Mouse (Mus musculus): Measurements from ENCODE around the gene Kat5. TPM values are rescaled to one million over a fixed set of nuclear protein-coding genes. Genes with fewer than 3 reads are reported as not detected.

The Kat5 gene
- total RNA-seq, 2 experiments from 2014 or later: 80.4 to 105 TPM

- DNase-seq (ENCODE audit: low spot score in 2 of 2): no peak
- intact Hi-C loops (cut with DNase I): loop anchor here (5.0 kb wide), 1 partner anchor 69 kb away; the partner anchor contains the start of gene Ap5b1
Observed at GRCm38 (mm10) chr19:5636036-5636570, 26.1 kb upstream of the Kat5 start.

DNA sequence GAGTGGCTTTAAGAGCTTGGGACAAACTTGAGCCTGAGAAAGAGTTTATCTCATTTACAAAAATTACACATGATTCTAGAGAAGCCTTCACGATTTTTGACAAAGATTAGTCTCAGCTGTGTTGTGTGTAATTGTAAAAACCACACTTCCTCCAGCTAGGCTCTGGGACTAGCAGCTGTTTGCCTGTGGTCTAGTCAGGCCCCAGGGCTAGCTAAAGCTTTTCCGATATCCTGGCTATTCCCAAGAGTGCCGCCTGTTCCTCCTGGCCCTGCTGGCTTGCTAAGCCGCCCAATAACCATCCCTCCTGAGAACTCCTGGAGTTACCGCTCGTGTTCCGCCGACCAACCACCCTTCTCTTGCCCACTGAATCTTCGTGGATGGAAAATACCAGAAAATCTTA is 22.1 kb upstream of the Kat5 start:
- intact Hi-C loops (cut with DNase I): no loop called here
- no peak for DNase-seq (ENCODE audit: low spot score in 2 of 2)

- no peak for DNase-seq (ENCODE audit: low spot score in 2 of 2)
- intact Hi-C loops (cut with DNase I): no loop called here
Observed at GRCm38 (mm10) chr19:5629907-5630306, 19.9 kb upstream of the Kat5 start.

DNA sequence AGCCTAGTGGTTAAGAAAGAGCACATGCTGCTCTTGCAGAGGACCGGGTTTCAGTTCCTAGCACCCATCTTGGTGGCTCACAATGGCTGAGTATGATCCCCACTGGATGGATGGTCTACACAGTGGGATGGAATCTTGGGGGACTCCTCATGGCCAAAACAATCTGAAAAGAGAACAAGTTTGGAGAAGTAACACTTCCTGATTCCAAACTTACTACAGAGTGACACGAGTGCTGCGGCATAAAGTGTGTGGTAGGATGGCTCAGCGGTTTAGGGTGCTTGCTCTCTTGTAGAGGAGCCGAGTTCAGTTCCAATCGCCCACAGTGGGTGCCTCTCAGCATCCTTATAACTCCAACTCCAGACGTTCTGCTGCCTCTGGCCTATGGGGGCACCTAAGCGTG is 15.3 kb upstream of the Kat5 start:
- DNase-seq (ENCODE audit: low spot score in 2 of 2): no peak
- intact Hi-C loops (cut with DNase I): no loop called here

DNA sequence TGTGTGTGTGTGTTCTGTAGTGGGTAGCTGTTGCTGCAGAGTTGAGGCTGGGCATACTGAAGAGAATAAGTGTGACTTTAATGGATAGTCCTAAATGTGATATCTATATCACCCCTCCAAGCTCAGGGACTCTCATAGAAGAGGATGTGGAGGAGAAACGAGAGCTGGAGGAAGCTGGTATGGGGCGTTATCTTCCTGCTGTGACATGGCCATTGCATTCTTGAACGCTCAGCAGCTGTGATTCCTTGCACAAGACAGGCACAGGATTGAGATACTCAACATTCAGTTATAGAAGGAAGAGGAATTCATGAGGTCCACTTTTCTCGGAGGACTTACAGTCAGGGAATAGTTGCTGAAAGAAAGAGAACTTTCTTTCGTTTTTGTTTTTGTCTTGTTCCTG is 11.8 kb upstream of the Kat5 start:
- intact Hi-C loops (cut with DNase I): loop anchor here (5.0 kb wide), 1 partner anchor 40 kb away; no protein-coding TSS in a partner anchor
- no peak for DNase-seq (ENCODE audit: low spot score in 2 of 2)

DNA sequence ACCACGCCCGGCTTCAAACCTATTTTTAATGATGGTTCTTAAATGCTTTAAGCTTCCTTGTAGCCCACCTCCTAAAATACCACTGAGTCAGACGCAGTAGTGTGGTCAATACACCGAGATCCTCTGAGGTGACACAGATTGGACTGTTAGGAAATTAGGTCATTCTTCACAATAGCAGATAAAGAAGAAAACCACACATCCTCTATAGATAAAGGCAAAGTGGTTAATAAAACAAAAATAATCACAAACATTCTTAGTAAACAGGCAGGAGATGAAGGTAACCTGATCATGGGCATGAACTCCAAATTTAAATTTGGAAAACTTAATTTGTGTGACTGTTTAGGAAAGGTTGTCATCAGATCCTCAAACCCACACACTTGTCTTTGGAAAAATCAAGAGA is 10.0 kb upstream of the Kat5 start:
- DNase-seq (ENCODE audit: low spot score in 2 of 2): no peak
- intact Hi-C loops (cut with DNase I): loop anchor here (5.0 kb wide), 1 partner anchor 38 kb away; no protein-coding TSS in a partner anchor

DNA sequence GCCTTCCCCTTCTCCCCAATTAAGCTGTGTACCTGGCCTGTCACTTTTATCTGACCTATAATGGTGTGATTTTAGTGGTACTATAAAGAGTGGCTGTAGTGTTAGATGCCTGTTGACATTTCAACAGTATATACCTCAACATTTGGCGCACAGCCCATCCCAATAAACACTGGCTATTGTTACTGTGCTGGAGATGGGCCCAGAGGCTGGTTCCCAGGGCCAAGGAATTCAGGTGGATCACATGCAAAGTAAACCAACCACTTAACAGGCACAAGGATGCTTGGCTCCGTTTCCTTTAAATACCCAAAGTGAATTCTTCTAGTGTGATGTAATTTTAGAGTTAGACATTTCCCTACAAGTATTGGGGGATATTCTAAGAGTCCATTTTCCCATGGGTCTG is 4.9 kb upstream of the Kat5 start:
- intact Hi-C loops (cut with DNase I): no loop called here
- DNase-seq (ENCODE audit: low spot score in 2 of 2): no peak

GRCm38 (mm10) chr19:5612762-5613411 is 2.9 kb upstream of the Kat5 start:
- intact Hi-C loops (cut with DNase I): no loop called here
- no peak for DNase-seq (ENCODE audit: low spot score in 2 of 2)

- intact Hi-C loops (cut with DNase I): loop anchor here (2.0 kb wide), 1 partner anchor 77 kb away; the partner anchor contains the start of genes Map3k11 and Pcnx3
- DNase-seq (ENCODE audit: low spot score in 2 of 2): no peak
Observed at GRCm38 (mm10) chr19:5611973-5612372, 1.9 kb upstream of the Kat5 start.

DNA sequence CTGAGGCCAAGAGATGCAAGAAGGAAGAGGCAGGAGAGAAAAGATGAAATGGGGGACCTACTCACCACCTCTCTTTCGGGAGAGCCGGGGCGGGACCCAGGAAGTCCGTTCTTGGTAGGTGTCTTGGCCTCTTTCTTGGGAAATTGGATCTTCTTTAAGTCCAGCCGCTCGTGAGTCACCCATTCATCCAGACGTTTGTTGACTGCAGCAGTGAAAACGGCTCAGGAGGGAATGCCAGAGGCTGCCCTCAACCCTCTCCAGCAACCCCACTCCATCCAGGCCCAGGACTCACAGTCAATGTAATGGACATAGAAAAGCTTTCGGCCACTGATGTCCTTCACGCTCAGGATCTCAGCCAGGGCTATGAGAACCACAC is 878 bp downstream of the Kat5 start:
- intact Hi-C loops (cut with DNase I): loop anchor here (5.0 kb wide), 1 partner anchor 38 kb away; no protein-coding TSS in a partner anchor
- DNase-seq (ENCODE audit: low spot score in 2 of 2): no peak

GRCm38 (mm10) chr19:5608707-5609106 is 1.3 kb downstream of the Kat5 start:
- no peak for DNase-seq (ENCODE audit: low spot score in 2 of 2)
- intact Hi-C loops (cut with DNase I): loop anchor here (5.0 kb wide), 1 partner anchor 39 kb away; no protein-coding TSS in a partner anchor

- DNase-seq (ENCODE audit: low spot score in 2 of 2): no peak
- intact Hi-C loops (cut with DNase I): loop anchor here (5.0 kb wide), 1 partner anchor 39 kb away; no protein-coding TSS in a partner anchor
Observed at GRCm38 (mm10) chr19:5607705-5608410, 2.2 kb downstream of the Kat5 start.

DNA sequence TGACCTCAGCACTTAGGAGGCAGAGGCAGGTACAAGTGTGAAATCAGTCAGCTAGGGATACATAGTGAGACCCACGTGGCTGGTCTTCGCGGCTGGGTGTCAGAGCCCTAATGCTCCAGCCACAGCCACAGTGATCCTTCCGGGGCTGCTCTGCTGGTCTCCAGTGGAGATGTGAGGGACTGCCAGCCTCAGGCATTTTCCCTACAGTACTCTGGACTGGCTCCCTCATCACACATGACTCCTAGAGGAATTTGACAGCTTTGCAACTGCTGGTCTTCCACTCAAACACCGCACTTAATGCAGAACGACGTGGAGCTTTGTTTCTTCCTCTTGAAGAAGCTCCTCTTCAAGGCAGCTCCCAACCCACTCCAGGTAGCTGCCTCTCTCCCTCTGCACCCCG is 3.8 kb downstream of the Kat5 start:
- no peak for DNase-seq (ENCODE audit: low spot score in 2 of 2)
- intact Hi-C loops (cut with DNase I): loop anchor here (5.0 kb wide), 1 partner anchor 41 kb away; no protein-coding TSS in a partner anchor

- intact Hi-C loops (cut with DNase I): loop anchor here (5.0 kb wide), 1 partner anchor 42 kb away; no protein-coding TSS in a partner anchor
- DNase-seq (ENCODE audit: low spot score in 2 of 2): peak; percentile 16 to 41
Observed at GRCm38 (mm10) chr19:5605126-5605525, 4.9 kb downstream of the Kat5 start.

- no peak for DNase-seq (ENCODE audit: low spot score in 2 of 2)
- intact Hi-C loops (cut with DNase I): no loop called here
Observed at GRCm38 (mm10) chr19:5603664-5604063, 6.4 kb downstream of the Kat5 start.

- intact Hi-C loops (cut with DNase I): no loop called here
- peak; percentile 81 to 84 for DNase-seq (ENCODE audit: low spot score in 2 of 2)
Observed at GRCm38 (mm10) chr19:5601752-5602541, 8.1 kb downstream of the Kat5 start, which contains the start of gene Rnaseh2c. Rnaseh2c (plus strand) TSS chr19:5601873.

- intact Hi-C loops (cut with DNase I): no loop called here
- DNase-seq (ENCODE audit: low spot score in 2 of 2): no peak
Observed at GRCm38 (mm10) chr19:5599224-5599623, 10.8 kb downstream of the Kat5 start.

DNA sequence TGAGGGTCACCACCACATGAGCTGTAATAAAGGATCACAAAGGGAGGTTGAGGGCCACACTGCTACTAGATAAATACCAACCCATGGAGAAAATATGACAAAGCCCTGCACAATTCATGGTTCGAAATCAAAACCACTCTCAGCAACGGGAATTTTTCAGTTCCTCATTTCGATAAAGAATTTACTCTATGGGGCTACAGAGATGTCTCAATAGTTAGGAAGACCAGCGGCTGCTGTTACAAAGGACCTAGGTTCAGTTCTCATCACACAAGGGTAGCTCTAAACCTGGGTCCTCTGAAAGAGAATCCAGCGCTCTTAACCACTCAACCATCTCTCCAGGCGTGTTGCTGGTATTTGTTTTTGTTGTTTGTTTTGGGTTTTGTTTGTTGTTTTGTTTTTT is 18.1 kb downstream of the Kat5 start:
- no peak for DNase-seq (ENCODE audit: low spot score in 2 of 2)
- intact Hi-C loops (cut with DNase I): no loop called here

DNA sequence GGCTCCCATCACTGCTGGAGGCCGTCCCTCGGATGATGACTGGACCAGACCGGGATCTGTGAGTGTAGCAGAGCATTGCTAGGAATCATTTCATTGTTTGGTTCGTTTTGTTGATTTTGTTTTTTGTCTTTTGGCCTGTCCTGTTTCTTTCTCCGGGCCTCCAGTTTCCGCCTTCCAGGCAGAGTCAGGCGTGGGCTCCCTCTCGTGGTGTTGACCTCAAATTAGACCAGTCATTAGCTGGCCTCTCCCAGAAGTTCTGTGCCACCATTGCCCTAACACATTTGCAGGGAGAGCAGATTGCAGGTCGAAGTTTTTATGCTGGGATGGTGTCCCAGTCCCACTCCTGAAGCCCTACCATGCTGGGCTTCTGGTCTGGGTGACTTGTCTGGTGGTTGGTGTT is 20.9 kb downstream of the Kat5 start:
- intact Hi-C loops (cut with DNase I): no loop called here
- DNase-seq (ENCODE audit: low spot score in 2 of 2): no peak

- no peak for DNase-seq (ENCODE audit: low spot score in 2 of 2)
- intact Hi-C loops (cut with DNase I): loop anchor here (5.0 kb wide), 1 partner anchor 40 kb away; no protein-coding TSS in a partner anchor
Observed at GRCm38 (mm10) chr19:5581995-5582394, 28.0 kb downstream of the Kat5 start.

Data from left cerebral cortex, postnatal 36 days (tissue).